Mouse (Mus musculus): ENCODE data around the gene Pygo1.

The Pygo1 gene

DNA sequence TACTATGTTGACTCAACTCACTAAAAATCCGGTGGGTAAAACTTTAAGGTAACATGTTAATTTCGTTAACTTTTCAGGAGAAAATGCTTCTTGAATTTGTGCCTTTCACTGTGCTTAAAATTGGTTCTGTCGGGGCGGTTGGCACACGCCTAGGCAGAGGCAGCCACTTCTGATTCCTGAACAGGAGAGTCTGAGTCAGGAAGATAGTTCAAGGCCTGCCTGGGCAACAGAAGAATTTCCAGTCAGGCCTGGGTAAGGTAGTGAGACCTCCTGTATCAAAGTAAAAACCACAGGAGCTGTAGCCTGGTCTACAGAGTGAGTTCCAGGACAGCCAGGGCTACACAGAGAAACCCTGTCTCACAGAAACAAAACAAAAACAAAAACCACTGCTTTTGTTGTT, 67.1 kb downstream of the Pygo1 start:
- no peak for DNase-seq (ENCODE audit: low read depth, low spot score)

DNA sequence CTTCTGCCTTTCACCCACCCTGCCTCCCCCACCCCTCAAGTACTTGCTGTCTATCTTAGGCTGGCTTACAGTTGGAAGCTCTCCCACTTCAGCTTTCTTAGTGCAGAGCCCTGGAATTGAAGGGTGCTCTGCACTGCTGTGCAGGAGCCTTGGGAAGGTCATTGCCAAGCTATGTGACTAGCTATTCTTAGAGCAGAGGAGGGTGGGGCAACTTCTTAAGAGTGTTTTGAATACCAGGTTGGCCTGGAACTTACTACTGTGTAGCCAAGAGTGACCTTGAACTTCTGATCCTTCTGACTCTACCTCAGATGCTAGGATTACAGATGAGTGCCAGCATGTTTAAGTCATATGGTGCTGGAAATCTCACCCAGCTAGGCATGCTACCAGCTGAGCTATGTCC, 70.7 kb downstream of the Pygo1 start:
- no peak for DNase-seq (ENCODE audit: low read depth, low spot score)

DNA sequence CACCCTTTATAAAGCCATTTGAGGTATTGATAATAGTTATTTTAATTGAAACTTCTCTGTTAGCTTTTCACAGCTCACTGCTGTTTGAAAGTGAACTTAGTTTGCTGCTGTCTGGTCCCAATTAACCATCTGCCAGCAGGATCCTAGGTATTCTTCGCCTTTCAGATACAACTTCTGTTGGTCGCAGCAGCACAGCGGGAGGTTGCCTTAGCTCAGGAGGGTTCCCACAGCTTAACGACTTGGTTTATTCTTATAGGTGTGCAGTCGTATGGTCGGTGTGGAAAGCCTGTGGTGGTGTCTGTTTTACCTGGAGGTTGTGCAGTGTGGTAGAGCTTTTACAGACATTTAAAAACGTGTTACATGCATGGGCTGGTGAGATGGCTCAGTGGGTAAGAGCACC, 71.4 kb downstream of the Pygo1 start:
- DNase-seq (ENCODE audit: low read depth, low spot score): no peak

DNA sequence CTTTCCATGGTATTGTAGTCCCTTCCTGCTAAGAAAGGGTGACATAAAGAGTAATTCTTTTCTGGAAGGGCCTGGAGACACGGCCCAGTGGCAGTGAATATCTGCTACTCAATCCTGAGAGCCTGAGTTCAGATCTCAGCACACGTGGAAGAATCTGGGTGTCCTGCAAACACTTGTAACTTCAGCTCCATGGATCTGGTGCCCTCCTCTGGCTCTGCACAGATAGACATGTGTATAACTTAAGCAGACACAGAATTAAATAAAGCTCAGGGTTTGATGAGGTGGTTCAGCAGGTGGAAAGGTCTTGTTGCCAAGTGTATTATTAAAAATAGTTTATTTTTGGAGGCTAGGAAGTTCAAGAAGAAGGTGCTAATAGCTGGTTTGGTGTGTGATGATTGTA, 75.0 kb downstream of the Pygo1 start:
- no peak for DNase-seq (ENCODE audit: low read depth, low spot score)

DNA sequence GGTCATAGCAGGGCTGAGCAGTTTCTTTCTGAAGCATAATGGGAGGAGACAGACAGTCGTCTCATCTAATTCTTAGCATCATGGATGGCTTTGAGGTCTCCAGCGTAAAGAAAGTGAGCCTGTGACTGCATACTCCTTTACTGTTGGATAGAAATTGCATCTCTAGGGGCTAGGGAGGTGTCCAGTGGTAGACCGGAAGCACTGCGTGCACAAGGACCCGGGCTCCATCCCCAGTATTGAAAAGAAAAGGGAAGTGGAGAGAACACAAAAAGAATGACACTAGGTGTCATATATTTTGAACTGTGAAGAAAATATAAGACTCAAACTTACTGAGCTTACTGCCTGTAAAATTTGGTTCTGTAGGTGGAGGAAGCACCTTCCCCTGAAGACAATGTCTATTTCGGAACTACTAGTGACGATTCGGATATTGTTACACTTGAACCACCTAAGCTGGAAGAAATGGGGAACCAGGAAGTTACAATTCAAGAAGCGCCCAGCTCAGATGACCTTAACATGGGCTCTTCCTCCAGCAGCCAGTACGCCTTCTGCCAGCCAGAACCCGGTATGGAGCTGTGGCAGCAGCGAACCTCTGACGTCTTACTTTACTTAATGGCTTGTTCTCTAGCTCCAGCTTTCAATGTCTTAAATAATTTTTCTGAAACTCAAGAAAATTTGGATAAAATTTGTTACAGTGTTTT, 76.0 kb downstream of the Pygo1 start:
- no peak for DNase-seq (ENCODE audit: low read depth, low spot score)

All from retina, postnatal 7 days (tissue).